Mouse (Mus musculus): ENCODE data around the gene Hsd17b2. TPM values are rescaled to one million over a fixed set of nuclear protein-coding genes. Genes with fewer than 3 reads are reported as not detected.

Hsd17b2 gene
- polyA plus RNA-seq, 1 experiment, result 5.2 TPM

DNA sequence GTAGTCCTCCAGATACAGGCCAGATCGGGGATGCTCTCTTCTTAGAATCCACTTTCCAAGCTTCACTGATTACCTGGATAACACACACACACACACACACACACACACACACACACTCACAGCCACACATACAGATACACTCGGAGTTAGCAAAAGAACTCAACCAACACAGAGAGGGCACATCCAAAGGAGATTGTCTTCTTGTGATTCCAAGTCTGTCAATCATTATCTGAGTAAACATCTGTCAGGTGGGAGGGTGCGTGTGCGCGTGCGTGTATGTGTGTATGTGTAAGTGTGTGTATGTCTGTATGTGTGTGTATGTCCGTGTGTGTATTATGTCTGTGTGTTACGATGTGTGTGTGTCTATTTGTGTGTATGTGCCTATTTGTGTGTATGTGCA, 458 bp upstream of the Hsd17b2 start:
- Histone ChIP-seq H3K4me1 (ENCODE audit: control insufficient read depth, insufficient read depth, low read length) (no peaks in the 10 kb centered on the region), H3K4me3 (replicated peaks; ENCODE audit: extremely low read depth, low read depth, low read length) (no peak overlapping the region)
- DNase-seq, result no peak
- TF ChIP-seq POLR2A (IDR thresholded peaks at IDR 0.05; ENCODE audit: borderline replicate concordance, extremely low read depth, low read depth, low read length), result no peak
- TF ChIP-seq CTCF (IDR thresholded peaks at IDR 0.05; ENCODE audit: insufficient read depth, low read length), result no peak
- 91% methylated on average over 8 of the region's 8 CpGs for WGBS

DNA sequence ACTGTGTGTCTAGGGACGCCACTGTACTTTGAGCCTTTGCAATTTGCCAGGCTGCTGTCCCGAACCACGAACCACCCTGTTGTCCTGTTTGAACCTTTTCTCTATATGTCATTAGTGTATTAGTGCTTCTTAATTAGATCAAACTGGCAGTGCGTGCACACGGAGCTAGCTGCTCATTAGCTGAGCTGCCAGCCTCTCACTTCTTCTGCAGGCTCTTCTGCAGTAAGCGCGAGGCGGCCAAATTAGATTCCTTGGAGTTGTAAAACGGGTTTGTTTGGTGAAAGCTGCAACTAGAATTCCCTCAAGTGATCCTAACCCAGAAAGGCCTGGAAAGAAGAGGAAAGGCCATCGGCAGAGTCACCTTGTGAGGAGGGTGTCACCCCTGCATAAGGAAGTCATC, 997 bp downstream of the Hsd17b2 start:
- H3K4me3 ChIP-seq (replicated peaks; ENCODE audit: extremely low read depth, low read depth, low read length), result no peak overlapping the region
- TF ChIP-seq CTCF (IDR thresholded peaks at IDR 0.05; ENCODE audit: insufficient read depth, low read length) (no peak), POLR2A (IDR thresholded peaks at IDR 0.05; ENCODE audit: borderline replicate concordance, extremely low read depth, low read depth, low read length) (no peak)
- 62% methylated on average over 10 of the region's 10 CpGs for WGBS
- no peak for DNase-seq
- H3K4me1 ChIP-seq (ENCODE audit: control insufficient read depth, insufficient read depth, low read length), result no peaks in the 10 kb centered on the region

DNA sequence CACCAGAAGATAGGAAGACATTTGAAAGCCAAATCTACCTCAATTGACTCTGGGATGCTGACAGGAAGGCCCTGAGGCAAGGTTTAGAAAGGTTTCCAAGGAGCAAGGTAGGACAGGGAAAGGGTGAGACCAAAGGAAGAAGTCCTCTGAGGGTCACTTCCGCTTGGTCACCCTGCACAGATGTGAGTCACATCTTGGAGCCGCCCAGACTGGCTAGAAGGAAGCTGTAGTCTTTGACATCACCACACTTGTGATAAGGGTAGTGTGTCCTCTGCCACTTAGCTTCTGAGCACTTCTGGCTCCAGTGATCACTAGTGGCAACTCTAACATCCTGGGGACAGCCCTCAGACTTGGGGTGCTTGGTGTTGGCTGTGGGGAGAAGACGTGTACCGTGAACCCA, 4.4 kb downstream of the Hsd17b2 start:
- WGBS, result 76% methylated on average over 4 of the region's 4 CpGs
- TF ChIP-seq POLR2A (IDR thresholded peaks at IDR 0.05; ENCODE audit: borderline replicate concordance, extremely low read depth, low read depth, low read length), result no peak
- no peak for TF ChIP-seq CTCF (IDR thresholded peaks at IDR 0.05; ENCODE audit: insufficient read depth, low read length)
- no peak overlapping the region for H3K4me3 ChIP-seq (replicated peaks; ENCODE audit: extremely low read depth, low read depth, low read length)
- DNase-seq, result no peak
- no peaks in the 10 kb centered on the region for H3K4me1 ChIP-seq (ENCODE audit: control insufficient read depth, insufficient read depth, low read length)

DNA sequence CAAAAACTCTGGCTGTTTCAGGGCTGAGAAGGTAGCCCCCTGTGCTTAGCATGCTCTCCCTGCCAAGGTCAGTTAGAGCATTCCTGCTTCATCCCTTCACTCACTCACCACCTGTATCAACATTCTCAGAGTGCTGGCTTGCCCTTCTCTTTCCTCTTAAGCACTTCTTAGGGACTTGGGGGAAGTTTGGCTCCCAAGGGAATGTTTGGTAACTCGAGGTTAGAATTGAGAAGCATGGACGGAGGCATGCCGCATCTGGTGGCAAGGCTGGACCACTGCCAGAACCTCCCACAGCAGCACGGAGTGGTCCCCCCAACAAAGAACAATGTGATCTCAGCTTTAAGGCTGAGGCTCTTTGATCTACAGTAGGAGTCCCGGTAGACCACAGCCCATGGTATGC, 10.5 kb downstream of the Hsd17b2 start:
- no peak overlapping the region for H3K4me3 ChIP-seq (replicated peaks; ENCODE audit: extremely low read depth, low read depth, low read length)
- no peak for DNase-seq
- H3K4me1 ChIP-seq (ENCODE audit: control insufficient read depth, insufficient read depth, low read length), result no peaks in the 10 kb centered on the region
- 41% methylated on average over 5 of the region's 5 CpGs for WGBS
- no peak for TF ChIP-seq CTCF (IDR thresholded peaks at IDR 0.05; ENCODE audit: insufficient read depth, low read length)
- TF ChIP-seq POLR2A (IDR thresholded peaks at IDR 0.05; ENCODE audit: borderline replicate concordance, extremely low read depth, low read depth, low read length), result no peak

DNA sequence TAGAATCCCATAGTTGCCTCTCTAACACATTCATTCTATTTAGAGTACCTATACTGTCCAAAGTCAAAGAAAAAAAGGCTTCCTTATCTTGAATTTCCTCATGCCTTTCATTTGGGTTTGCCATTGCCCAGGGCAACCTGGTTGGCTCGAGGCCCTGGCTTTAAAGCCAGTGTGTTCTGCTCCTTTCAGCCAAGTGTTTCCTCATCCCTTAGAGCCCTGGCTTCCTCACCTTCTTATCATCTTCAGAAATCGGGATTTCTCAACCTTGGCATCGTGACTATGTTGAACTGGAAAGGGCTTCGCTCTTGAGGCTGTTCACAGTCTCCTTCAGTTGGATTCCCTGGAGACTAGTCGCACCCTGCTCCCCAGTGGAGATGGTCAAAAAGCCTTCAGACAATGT, 12.9 kb downstream of the Hsd17b2 start:
- H3K4me3 ChIP-seq (replicated peaks; ENCODE audit: extremely low read depth, low read depth, low read length), result no peak overlapping the region
- 74% methylated on average over 5 of the region's 5 CpGs for WGBS
- peak; percentile 14 for DNase-seq
- TF ChIP-seq CTCF (IDR thresholded peaks at IDR 0.05; ENCODE audit: insufficient read depth, low read length) (no peak), POLR2A (IDR thresholded peaks at IDR 0.05; ENCODE audit: borderline replicate concordance, extremely low read depth, low read depth, low read length) (no peak)
- H3K4me1 ChIP-seq (ENCODE audit: control insufficient read depth, insufficient read depth, low read length), result no peaks in the 10 kb centered on the region

DNA sequence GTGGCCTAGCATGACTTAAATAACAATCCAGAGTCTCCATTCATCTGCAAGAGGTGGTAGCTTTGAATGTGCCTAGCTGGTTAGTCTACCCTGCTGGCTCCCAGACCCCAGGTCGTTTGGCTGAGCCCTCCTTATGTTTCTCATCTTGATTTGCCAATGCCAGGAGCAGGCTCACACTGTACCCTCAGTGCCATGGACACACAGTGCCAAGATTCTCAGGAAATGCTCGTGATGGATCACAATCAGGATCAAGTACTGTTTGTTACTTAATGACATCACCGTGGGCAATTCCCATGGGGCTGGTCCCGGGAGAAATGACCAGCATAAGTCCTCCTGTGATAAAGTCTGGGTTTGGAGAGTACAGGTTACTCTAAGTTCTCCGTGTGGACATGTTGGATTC, 14.2 kb downstream of the Hsd17b2 start:
- TF ChIP-seq POLR2A (IDR thresholded peaks at IDR 0.05; ENCODE audit: borderline replicate concordance, extremely low read depth, low read depth, low read length) (no peak), CTCF (IDR thresholded peaks at IDR 0.05; ENCODE audit: insufficient read depth, low read length) (no peak)
- H3K4me1 ChIP-seq (ENCODE audit: control insufficient read depth, insufficient read depth, low read length), result no peaks in the 10 kb centered on the region
- H3K4me3 ChIP-seq (replicated peaks; ENCODE audit: extremely low read depth, low read depth, low read length), result no peak overlapping the region
- no peak for DNase-seq
- 59% methylated on average over 5 of the region's 5 CpGs for WGBS

DNA sequence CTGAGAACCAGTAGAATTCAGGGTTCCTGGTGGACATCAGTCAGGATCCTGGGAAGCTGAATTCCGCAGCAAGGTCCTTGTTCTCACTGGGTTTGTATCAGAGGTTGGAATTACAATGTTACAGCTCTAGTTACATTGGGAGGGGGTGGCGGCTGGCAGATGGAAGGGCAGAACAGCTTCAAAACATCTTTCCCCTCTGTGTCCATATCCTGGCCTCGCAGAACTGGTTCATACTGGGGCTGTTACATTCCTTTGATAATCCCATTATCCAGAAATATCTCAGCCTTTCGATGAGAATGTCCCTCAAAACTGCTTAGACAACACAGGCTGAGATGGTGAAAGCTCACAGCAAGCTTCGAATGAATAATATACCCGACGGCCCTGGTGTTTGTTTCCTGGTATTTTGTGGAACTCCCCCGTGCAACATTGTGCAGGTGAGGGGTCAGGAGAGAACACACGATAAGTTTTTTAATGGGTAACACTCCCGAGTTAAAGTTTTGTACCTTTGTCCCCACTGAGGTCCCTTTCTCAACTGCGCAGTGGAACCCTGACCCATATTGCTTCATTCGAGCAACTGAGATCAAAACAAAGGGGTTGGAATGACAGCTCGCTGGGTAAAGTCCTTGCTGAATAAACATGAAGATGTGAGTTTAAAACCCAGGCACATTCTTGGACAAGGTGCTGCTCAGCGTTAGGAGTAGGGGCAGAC, 16.6 kb downstream of the Hsd17b2 start:
- H3K4me3 ChIP-seq (replicated peaks; ENCODE audit: extremely low read depth, low read depth, low read length), result no peak overlapping the region
- no peak for TF ChIP-seq POLR2A (IDR thresholded peaks at IDR 0.05; ENCODE audit: borderline replicate concordance, extremely low read depth, low read depth, low read length)
- TF ChIP-seq CTCF (IDR thresholded peaks at IDR 0.05; ENCODE audit: insufficient read depth, low read length), result no peak
- H3K4me1 ChIP-seq (ENCODE audit: control insufficient read depth, insufficient read depth, low read length), result no peaks in the 10 kb centered on the region
- 65% methylated on average over 14 of the region's 14 CpGs for WGBS
- no peak for DNase-seq

DNA sequence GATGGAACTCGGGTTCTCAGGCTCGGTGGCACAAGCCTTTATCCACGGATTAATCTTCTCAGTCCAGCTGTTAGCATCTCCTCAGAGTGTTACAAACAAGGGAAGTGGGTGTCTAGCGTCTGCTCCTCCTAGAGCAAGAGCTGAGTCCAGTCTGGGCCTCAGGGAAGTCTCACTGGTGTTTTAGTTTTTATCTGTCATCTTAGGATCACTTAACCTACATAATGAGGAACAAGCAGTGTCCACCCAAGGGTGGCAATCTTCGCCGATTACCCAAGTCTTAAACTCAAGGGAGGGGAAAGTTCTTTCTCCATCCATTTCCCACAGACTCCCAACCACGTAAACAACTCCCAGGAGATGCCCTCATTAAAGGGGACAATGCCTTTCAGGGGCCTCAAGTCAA, 24.8 kb downstream of the Hsd17b2 start:
- DNase-seq, result no peak
- Histone ChIP-seq H3K4me3 (replicated peaks; ENCODE audit: extremely low read depth, low read depth, low read length) (no peak overlapping the region), H3K4me1 (ENCODE audit: control insufficient read depth, insufficient read depth, low read length) (no peaks in the 10 kb centered on the region)
- WGBS, result 51% methylated on average over 7 of the region's 7 CpGs
- TF ChIP-seq CTCF (IDR thresholded peaks at IDR 0.05; ENCODE audit: insufficient read depth, low read length) (no peak), POLR2A (IDR thresholded peaks at IDR 0.05; ENCODE audit: borderline replicate concordance, extremely low read depth, low read depth, low read length) (no peak)

DNA sequence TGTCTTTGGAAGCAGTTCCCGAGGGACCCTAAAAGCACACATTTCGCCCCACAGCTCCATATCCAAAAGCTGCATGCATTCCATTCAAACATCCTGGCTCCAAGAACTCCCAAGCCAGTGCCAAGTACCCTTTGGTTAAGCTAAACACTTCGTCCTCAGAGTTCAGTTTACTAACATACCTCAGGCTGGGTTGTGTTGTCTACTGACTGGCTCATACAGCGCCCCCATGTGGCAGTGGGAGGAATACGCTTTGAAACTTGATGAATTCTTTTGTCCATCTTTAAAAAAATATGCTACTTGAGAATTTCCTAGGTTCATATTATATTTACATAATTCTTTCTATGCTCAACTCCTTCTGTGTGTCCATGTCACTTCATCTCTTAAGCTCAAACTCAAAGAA, 25.9 kb downstream of the Hsd17b2 start:
- WGBS, result 56% methylated on average over 5 of the region's 5 CpGs
- H3K4me3 ChIP-seq (replicated peaks; ENCODE audit: extremely low read depth, low read depth, low read length), result no peak overlapping the region
- peak; percentile 30; the same call in 1 of the 2 replicates for TF ChIP-seq CTCF (IDR thresholded peaks at IDR 0.05; ENCODE audit: insufficient read depth, low read length)
- no peak for TF ChIP-seq POLR2A (IDR thresholded peaks at IDR 0.05; ENCODE audit: borderline replicate concordance, extremely low read depth, low read depth, low read length)
- H3K4me1 ChIP-seq (ENCODE audit: control insufficient read depth, insufficient read depth, low read length), result no peaks in the 10 kb centered on the region
- DNase-seq, result no peak

DNA sequence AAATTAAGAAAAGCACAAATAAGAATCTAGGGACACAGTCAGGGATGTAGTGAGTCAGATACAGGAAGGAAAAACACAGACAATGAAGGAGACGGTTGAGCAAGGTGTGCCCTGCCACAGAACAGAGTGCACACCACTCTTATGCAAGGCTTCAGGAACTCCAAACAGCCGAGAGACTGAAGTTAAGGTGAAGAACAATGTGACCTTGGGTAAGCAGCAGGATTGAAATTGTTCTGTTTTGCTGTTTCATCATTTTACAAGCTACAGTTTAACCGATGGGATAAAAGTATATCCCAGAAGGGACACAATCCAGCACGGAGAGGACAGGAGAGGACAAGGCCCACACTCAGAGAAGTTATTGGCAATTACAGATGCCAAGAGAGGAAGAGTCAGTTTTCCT, 26.5 kb downstream of the Hsd17b2 start:
- no peaks in the 10 kb centered on the region for H3K4me1 ChIP-seq (ENCODE audit: control insufficient read depth, insufficient read depth, low read length)
- DNase-seq, result no peak
- WGBS, result 69% methylated on average over 4 of the region's 4 CpGs
- no peak overlapping the region for H3K4me3 ChIP-seq (replicated peaks; ENCODE audit: extremely low read depth, low read depth, low read length)
- TF ChIP-seq CTCF (IDR thresholded peaks at IDR 0.05; ENCODE audit: insufficient read depth, low read length) (no peak), POLR2A (IDR thresholded peaks at IDR 0.05; ENCODE audit: borderline replicate concordance, extremely low read depth, low read depth, low read length) (no peak)
